Mouse (Mus musculus): ENCODE data around the gene Prss53.
A peak's percentile ranks its signal among the peaks of the same experiment; 100 is the strongest.
"Not testable (repeated sequence)": the region's sequence is repeated elsewhere in the genome, so short reads cannot be mapped to it uniquely, and the experiment has no call there.

Prss53 gene

DNA sequence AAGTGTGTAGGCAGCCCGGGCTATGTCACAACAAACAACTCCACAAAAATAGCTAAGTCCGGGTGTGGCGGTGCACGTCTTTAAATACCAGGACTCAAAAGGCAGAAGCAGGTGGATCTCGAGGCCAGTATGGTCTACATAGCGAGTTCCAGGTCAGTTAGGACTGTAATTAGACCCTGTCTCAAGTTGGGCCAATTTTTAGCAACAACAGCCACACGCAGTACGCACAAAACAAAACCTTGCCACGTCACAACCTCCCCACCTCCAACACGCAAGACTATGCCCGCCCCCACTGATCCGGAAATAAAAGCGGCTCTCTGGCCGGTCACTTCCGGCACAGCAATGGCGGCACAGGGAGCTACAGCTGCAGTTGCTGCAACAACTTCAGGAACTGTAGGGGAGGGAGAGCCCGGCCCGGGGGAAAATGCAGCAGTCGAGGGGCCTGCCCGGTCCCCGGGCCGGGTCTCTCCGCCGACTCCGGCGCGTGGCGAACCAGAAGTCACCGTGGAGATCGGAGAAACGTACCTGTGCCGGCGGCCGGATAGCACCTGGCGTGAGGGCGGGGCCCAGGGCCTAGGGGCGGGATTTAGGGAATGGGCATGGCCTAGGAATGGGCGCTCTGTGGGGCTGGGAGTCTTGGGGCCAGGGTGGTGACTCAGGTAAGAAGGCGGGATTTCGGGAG is 21.6 kb upstream of the Prss53 start, which contains the start of gene Kat8:
Gene Kat8, plus strand, starts transcription at position 327 of the 682 bp plus-strand sequence.
- DNase-seq (ENCODE audit: low spot score) = peak; percentile 97

DNA sequence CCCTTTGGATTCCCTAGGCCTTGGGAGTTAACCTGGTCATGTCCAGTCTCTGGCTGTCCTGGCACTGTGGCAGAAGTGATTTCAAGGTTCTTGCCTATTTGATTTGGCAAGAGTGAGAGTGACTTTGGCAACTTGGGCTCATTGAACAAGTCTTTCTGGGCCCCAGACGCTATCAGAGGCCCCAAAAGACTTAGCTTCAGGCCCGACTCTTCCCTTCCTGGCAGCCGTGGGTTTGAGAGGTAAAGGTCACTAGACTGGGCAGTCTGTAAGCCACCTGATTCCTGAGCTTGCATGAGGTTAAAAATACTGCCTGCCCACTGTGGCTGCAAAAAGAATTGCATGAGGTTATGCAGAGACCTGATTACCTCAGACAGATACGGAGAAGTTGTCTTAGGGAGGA is 17.9 kb upstream of the Prss53 start:
- no peak for DNase-seq (ENCODE audit: low spot score)

DNA sequence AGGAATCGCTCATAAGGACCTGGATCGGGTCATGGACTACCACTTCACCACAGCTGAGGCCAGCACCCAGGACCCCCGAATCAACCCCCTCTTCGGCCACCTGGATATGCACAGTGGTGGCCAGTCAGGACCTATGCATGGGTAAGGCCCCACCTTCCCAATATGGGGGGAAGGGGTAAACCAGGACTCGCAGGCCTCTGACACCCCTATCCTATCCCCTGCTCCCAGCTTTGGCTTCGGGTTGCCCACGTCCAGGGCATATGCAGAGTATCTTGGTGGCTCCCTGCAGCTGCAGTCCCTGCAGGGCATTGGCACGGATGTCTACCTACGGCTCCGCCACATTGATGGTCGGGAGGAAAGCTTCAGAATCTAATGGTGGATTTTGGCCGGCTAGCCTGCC is 17.2 kb upstream of the Prss53 start:
- DNase-seq (ENCODE audit: low spot score) = no peak

DNA sequence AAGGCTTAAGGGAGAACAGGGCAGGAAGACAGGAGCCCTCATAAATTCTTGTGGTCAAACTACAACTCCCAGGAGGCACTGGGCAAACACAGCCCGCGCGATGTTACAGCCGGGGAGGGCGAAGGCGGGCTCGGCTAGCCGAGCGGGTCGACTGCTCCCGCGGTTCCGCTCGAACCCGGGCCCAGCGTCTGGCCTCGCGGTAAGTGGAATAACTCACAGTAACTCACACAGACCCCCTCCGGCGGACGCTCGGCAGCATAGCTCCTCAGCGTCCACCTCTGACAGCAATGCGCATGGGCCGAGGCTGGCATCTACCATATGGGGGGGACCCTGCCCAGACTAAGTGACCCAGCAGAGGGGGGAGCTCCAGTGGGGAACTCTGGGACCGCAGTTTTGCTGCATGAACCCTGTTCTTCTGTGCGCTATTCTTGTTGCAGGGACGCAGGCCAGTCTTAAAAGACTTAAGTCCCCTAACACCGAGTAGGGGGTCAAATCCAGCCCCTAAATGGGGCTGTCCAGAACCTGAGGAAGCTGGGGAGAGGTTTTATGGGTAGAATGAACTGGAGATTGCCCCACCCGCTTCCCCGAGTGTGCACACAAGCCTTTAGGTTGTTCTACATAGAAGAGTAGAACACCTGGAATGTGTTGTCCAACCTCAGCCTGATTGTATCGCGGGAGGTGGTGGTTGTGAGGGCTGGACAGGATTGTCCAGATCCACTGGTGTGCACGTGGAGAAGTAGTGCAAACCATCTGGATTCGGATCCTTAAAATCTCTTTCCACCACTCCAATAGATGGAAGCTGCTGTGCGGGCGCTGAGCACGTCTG is 13.4 kb upstream of the Prss53 start, which contains the start of gene Bckdk:
Gene Bckdk, plus strand, starts transcription at position 112 of the 826 bp plus-strand sequence.
- DNase-seq (ENCODE audit: low spot score) = peak; percentile 88

DNA sequence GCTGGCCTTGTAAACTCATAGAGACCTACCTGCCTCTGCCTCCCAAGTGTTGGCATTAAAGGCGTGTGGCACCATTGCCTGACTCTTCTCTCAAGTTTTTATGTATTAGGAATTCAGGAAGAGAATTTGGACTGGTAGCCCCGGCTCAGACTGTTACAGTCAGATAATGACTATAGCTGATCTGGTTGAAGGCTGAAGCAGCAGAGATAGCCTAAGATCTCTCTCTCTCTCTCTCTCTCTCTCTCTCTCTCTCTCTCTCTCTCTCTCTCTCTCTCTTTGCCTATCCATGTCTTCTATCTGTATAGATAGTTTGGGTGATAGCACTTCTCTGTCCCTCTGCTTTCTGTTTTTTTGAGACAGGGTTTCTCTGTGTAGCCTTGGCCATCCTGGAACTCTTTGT is 11.0 kb upstream of the Prss53 start:
- DNase-seq (ENCODE audit: low spot score) = no peak

DNA sequence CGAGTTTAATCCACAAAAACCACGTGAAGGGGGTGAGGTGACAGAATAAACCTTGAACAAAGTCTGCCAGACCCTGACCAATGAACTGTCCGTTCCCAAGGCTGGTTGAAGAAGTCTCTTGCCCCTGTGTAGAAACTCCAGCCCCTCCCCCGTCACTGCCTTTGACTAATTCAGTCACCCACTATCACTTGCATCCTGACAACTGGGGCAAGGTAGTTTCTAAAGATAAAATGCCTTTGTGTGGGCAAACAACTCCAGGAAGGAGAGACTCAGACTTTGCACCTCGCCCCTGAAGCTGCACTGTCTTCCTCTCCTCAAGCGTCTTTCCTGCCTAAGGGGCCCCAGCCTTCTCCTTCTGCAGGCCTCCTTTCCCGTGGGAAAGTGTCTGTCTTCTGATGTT is 9.2 kb upstream of the Prss53 start:
- no peak for DNase-seq (ENCODE audit: low spot score)

DNA sequence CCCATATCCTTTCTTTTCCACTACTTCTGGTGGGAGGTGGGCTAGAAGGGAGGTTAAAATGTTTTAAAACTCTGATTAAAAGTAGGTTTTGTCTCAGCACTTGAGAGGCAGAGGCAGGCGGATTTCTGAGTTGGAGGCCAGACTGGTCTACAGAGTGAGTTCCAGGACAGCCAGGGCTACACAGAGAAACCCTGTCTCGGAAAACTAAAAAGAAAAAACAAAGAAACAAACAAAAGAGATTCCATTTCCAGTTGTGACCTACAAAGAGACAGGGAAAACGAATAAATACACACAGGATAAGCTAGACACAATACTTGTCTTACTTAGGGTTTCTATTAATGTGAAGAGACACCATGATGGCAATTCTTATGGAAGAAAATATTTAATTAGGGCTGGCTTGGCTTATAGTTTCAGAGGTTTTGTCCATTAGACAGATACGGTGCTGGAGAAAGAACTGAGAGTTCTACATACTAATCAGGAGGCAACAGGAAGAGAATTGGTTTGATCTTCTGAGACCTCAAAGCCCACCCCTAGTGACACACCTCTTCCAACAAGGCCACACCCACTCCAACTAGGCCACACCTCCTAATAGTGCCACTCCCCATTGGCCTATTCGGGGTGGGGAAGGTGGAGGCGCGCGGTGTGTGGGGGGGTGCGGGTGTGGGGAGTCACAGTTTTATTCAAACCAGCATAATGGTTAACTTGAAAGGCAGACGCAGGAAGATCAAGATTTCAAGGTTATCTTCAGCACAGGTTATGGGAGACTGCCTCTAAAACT is 7.6 kb upstream of the Prss53 start:
- no peak for DNase-seq (ENCODE audit: low spot score)

DNA sequence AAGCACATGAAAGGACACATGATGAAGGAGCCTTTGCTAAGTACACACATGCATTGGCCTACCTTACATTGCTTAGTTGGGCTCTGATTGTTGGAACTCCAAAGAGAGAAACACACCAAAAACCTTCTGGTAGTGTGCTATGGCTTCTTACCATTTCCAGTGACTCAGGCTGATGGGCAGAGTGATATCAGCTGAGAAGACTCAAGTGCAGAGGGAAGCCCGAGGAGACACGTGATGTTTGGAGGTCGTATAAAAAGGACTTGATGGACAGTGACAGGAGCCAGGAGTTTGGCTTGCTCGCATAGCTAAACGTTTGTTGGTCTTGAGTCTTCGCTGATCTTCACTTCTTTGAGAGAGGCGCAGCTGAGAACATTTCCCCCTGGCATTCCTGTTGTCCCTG is 6.8 kb upstream of the Prss53 start:
- no peak for DNase-seq (ENCODE audit: low spot score)

DNA sequence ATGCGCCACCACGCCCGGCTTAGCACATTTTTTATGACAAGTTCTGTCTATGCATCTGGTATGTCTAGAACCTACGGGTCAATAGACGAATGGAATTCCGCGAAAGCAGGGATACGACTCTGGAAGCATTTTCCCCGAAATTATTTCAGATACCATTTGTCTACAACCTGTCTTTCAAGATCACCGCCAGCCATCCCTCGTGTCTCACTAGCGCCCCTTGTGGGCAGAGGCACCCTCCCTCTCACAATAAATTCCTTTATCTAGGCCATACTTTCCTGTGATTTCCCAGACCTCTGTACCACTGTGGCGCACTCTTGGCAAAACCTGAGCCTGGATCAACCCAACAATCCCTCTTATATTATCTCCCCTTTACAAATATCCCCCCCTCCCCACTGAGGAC is 5.6 kb upstream of the Prss53 start:
- peak; percentile 67 for DNase-seq (ENCODE audit: low spot score)

DNA sequence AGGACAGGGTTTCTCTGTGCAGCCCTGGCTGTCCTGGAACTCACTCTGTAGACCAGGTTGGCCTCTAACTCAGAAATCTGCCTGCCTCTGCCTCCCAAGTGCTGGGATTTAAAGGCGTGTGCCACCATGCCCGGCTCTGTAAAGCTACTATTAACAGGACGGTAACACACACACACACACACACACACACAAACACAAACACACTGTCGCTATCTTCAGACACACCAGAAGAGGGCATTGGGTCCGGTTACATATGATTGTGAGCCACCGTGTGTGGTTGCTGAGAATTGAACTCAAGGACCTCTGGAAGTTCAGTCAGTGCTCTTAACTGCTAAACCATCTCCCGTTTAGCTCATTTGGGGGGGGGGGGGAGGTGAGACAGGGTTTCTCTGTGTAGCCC is 5.1 kb upstream of the Prss53 start:
- not testable (repeated sequence) for DNase-seq (ENCODE audit: low spot score)

DNA sequence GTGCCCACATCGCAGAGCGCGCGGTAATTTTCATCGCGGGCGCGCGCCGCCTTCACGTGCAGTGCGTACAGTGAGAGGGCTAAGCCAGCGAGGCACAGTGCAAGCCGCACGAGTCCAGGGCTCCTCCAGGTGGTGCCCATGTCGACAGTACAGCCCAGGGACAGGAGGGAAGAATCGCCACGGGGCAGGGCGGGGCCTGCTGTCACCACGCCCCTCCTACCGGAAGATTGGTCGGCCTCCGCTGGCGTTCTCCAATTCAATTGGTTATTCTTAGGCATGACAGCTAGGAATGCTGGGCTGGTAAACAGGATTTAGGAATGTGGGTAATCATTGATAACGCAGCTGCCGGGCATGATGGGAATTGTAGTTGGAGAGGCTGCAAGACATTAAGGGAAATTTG is 4.7 kb upstream of the Prss53 start, which contains the start of the genes Gm21974 and Vkorc1:
Gene Gm21974, minus strand, starts transcription at position 13 of the 400 bp plus-strand sequence.
Gene Vkorc1, minus strand, starts transcription at position 176 of the 400 bp plus-strand sequence.
- peak; percentile 96 for DNase-seq (ENCODE audit: low spot score)

DNA sequence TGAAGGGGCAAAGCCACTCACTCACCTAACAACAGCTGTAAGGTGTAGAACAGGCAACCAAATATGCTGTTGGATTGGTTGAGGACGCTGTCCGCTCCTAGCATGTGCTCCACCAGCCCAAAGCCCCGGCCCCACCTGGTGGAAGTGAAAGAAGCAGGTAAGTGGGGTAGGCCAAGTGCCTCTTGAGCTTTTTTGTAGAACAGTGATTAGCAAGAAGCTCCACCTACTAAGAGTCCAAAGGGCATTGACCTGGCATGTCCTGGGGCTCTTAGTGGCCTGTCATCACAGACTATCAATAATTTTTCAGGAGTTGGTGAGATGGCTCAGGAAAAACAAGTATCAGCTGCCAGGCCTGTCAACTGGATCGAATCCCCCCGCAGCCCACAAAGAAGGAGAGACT is 3.7 kb upstream of the Prss53 start:
- DNase-seq (ENCODE audit: low spot score) = no peak

DNA sequence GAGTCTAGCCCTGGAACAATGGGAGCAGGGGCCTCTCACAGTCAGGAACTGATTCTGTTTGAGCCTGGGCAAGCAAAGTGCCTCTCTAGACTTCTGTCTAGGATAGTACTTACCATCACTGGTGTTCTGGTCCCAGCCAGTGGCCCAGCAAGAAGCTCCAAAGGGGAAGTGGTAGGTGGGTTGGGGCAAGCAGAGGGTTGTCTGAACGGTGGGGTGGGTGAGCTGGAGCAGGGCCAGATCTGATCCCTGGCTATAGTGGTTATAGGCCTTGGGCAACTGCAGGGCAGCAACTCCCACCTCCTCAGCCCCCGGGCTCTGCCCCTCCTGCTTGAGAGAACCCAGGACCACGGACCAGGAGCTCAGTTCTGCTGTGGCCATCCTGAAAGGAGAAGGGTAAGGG is 1.9 kb downstream of the Prss53 start:
- DNase-seq (ENCODE audit: low spot score) = no peak

DNA sequence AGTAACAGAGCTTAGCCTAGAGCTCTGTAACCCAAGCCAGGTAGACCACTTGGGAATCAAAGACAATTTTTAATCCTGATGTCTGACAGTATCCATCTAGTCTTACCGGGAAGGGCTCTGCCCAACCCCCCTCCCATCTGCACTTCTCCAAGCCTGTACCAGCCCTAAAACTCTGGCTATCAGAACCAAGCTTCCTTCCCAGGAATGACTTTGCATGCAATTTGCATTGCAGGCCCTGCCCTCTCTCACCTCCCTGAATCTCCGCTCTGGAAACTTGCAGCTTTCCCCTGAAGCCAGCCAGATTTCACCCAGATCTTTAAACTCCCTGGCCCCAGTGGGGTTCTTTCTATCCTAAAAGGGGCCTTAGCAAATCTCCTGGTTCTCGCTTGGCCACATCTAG is 3.0 kb downstream of the Prss53 start:
- DNase-seq (ENCODE audit: low spot score) = no peak

DNA sequence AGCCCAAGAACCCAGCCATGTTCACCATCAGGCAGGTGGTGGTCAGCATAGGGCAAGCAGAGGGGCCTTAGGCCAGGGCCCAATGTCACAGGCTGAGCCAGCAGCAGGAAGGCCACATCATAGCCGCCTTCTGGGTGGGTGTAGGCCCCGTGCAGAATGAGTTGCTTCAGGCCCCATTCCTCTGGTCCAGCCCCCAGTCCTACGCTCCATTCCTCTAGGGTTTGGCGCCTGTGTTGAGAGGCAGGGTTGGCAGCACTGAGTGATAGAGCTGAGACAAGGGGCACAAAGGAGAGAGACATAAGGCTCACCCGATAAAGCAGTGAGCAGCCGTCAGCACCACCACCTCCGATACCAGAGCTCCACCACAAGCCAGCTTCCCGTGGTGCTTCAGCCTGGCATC is 3.6 kb downstream of the Prss53 start:
- no peak for DNase-seq (ENCODE audit: low spot score)

DNA sequence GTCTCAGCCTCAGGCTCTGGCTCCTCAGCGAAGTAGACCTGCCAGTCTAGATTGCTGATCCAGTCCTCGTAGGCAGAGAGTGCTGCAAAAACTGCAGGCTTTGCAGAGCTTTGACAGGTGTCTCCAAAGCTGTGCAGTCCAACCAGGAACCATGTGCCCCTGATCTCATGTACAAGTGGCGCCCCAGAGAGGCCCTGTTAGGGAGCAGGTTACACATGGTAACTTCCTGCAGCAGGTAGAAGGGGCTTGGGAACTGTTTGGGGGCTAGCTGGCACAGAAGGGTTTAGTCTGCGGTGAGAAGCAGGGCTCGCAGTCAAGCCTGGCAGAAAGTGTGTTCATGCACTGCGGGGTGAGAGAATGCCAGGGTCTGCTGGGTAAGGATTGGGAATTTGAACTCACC is 4.2 kb downstream of the Prss53 start:
- DNase-seq (ENCODE audit: low spot score) = no peak

DNA sequence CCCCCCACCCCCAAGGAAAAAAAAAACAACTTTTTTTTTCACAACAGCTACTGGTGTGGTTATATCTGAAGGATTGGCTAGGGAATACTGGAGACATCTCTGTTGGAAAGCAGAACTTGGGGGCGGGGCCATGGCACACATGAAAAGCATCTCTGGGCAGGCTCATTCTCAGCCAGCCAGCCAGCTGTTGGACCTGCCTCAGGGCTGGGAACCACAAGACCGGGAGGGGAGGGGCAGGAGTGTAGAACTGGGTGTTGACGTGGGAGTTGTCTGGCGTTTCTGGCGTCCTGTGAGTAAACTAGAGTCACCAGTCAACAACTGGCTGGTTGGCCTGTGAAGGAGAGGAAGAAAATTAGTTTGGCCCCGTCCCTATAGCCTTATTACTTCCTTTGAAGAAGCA is 4.8 kb downstream of the Prss53 start:
- DNase-seq (ENCODE audit: low spot score) = no peak

DNA sequence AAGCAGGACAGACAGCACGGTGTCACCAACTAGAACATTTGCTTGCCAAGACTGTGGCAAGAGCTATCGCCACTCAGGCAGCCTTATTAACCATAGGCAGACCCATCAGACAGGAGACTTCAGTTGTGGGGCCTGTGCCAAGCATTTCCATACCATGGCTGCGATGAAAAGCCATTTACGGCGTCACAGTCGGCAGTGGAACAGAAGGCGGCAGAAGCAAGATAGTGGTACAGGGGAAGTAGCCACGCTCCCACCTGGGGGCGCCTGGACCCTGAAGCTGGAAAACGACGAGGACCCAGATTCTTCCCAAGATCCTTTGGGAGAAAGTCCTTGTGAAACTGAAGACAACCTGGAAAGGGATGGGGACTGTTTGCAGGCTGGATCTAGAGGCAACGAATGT is 10.3 kb downstream of the Prss53 start:
- no peak for DNase-seq (ENCODE audit: low spot score)

DNA sequence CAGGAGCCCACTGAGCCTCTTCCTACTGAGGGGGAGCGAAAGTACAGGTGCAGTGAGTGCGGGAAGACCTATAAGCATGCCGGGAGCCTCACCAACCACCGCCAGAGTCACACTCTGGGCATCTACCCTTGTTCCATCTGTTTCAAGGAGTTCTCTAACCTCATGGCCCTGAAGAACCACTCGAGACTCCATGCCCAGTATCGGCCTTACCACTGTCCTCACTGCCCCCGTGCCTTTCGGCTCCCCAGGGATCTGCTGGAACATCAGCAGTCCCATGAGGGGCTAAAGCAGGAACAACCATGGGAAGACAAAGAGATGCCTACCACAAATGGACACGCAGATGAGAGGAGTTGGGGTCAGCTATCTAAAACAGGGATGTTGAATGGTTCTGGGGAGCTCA is 11.5 kb downstream of the Prss53 start:
- no peak for DNase-seq (ENCODE audit: low spot score)

DNA sequence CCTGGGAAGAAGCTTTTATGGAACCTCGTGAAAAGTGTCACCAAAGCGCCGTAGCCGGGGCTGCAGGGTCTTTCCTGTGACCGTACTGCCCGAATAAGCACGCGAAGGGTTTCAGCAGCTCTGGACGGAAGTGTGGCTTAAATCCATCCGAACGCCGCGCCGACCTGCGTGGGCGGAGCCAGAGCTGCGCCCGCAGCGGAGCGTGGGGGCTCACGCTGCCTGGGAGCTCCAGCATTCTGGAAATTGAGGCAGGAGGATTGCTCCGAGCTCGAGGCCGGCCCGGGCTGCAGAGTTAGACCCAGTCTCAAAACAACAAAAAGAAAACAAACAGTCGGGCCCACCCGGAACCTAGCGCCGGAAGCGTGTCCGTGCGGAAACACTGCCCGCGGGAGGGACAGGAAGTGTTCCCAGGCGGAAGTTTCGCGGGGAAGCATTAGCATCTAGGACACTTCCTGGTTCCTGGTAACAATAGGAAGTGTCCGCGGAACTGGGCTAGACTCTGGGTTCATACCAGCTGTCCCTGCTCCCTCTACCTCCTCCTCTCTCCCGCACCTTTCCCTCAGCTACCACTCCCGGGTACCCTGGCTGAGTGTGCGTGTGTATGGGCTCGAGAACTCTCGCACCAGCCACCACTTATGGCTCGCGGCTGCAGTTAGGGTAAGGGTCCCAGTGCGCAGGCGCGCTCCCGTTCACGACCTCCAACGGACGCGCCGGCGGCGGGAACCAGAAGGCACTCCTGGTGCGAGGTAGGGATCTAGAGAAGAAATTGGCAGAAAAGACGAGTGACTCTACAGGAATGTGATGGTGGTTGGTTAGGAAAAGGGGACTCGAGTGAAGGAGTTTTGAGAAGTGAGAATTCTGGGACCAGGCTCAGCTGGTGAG is 14.1 kb downstream of the Prss53 start, which contains the start of gene Zfp668:
Gene Zfp668, minus strand, starts transcription at position 362 of the 882 bp plus-strand sequence.
- DNase-seq (ENCODE audit: low spot score) = peak; percentile 98

DNA sequence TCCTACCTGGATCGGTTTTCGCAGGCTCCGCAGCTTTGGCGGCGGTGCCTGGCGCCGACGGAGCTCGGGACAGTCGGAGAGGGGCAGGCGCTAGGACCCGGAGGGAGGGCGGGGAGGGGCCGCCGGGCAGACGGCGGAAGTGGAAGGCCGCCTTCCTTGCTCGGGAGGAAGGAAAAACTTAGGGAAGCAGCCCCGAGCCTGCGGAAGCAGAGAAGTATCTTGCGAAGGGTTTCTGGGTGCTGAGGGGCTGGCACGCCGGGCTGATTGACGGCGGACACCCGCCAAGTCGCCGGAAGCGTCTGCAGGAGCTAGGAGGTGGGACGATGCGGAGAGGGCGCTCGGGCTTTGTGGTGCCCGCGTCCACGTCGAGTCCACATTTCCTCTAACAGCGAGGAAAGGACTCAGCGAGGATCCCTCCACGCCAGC is 14.7 kb downstream of the Prss53 start, which contains the start of gene Zfp646:
Gene Zfp646, plus strand, starts transcription at position 181 of the 426 bp plus-strand sequence.
- DNase-seq (ENCODE audit: low spot score) = peak; percentile 89

Data from embryo, embryonic 10.5 days (tissue).